Mouse (Mus musculus): ENCODE measurements at regions not wholly inside any gene's neighbourhood (a gene's known extent, or its start where the extent isn't known, plus 50 kb on each side); places are given as distances from the start of the nearest gene placed in this dataset.

GRCm38 (mm10) chr15:28873001-28873400 lies 669.4 kb downstream of the Dnah5 start:
- TF ChIP-seq CTCF (IDR thresholded peaks at IDR 0.05; ENCODE audit: borderline replicate concordance, insufficient read depth, low read depth, low read length): no peak
- no peak for TF ChIP-seq POLR2A (IDR thresholded peaks at IDR 0.05; ENCODE audit: borderline replicate concordance, insufficient read depth, low read length)
